Mouse (Mus musculus): Measurements from ENCODE around the gene Surf6. TPM values are rescaled to one million over a fixed set of nuclear protein-coding genes. Genes with fewer than 3 reads are reported as not detected.
"Not testable (repeated sequence)": the region's sequence is repeated elsewhere in the genome, so short reads cannot be mapped to it uniquely, and the experiment has no call there.

Surf6 gene
- polyA plus RNA-seq, 1 experiment from 2014 or later, result 25.2 TPM

DNA sequence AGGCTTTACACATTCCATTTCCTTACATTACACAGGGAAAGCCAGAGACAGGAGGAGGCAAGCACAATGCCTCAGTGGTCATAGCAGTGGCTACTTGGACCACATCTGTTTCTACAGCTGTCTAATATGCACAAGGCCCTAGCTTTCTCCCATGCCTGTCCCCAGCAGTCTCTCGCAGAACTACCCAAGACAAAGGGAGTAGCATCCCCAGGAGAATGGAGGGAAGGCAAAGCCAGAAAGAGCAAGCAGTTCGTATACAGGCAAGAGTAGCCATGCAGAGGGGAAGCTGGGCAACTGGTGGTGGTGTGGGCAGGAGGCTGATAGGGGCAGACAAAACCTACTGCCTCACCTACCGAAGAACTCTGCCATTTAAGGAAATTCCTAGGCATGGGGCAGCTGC, 3.8 kb upstream of the Surf6 start:
- TF ChIP-seq CTCF (IDR thresholded peaks at IDR 0.05), result no peak
- ATAC-seq (no peak), DNase-seq (ENCODE audit: low read depth, low spot score) (no peak)
- in situ Hi-C loops (cut with MboI; ENCODE audit: low pct_unique_long_range_greater_than_20kb), result loop anchor here (25.0 kb wide), 1 partner anchor 469 kb away; the partner anchor contains the start of gene Sec16a
- POLR2A ChIA-PET, result no interaction called here
- H3K27me3 ChIP-seq, result no peaks in the 10 kb centered on the region
- CTCF ChIA-PET, result interaction anchor here (1.1 to 4.0 kb wide), 8 partner anchors 12 to 331 kb away, joined by 3 to 22 read pairs (median 4); no protein-coding TSS in a partner anchor

DNA sequence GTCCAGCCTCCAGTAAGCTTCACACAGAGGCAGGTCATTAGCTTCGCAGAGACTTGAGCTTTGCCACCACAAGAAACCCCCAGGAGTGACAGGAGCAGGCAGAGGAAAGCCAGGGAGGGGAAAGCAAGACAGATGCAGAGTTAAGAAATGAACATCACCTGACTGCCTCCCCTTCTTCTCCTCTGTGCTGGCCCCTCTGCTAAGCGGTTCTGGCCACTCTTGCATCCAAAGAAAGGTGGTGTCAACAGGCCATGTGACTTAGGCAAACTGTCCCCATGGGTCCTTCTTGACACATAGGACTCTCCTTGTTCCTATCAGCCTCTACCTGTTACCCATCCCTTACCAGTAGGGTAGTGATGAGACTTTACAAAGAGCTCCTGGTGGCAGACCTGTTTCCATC, 3.3 kb upstream of the Surf6 start:
- DNase-seq (ENCODE audit: low read depth, low spot score), result no peak
- CTCF ChIA-PET, result interaction anchor here (1.2 to 4.0 kb wide), 3 partner anchors 133 to 296 kb away, joined by 3 to 22 read pairs (median 4); no protein-coding TSS in a partner anchor
- POLR2A ChIA-PET, result no interaction called here
- no peaks in the 10 kb centered on the region for H3K27me3 ChIP-seq
- ATAC-seq, result no peak
- no peak for TF ChIP-seq CTCF (IDR thresholded peaks at IDR 0.05)
- in situ Hi-C loops (cut with MboI; ENCODE audit: low pct_unique_long_range_greater_than_20kb), result loop anchor here (25.0 kb wide), 1 partner anchor 469 kb away; the partner anchor contains the start of gene Sec16a

DNA sequence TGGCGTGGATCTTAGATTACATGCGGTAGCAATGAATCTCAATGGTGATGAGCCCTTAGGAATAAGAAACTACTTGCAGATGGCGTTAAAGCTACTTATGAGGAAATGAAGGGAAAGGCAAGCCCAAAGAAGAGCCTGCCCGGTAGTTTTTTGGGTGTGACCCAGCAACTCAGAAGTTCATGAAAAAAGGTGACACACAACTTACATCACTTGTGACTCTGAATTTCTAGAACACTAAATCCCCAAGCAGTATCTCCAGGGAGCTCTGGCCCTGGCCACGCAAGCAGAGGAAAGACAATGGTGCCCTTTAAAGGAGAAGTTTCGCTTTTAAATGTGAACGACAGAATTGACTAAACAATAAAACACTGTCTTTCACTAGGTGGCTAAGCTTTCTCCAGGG, 632 bp upstream of the Surf6 start:
- ChIA-PET CTCF (interaction anchor here (1.2 to 2.4 kb wide), 3 partner anchors 14 to 256 kb away, joined by 3 to 11 read pairs (median 3); no protein-coding TSS in a partner anchor), POLR2A (interaction anchor here (2.0 kb wide), 1 partner anchor 9 kb away, joined by 10 read pairs; no protein-coding TSS in a partner anchor)
- DNase-seq (ENCODE audit: low read depth, low spot score) (no peak), ATAC-seq (no peak)
- in situ Hi-C loops (cut with MboI; ENCODE audit: low pct_unique_long_range_greater_than_20kb), result loop anchor here (25.0 kb wide), 1 partner anchor 466 kb away; the partner anchor contains the start of gene Sec16a
- H3K27me3 ChIP-seq, result no peaks in the 10 kb centered on the region
- TF ChIP-seq CTCF (IDR thresholded peaks at IDR 0.05), result no peak

DNA sequence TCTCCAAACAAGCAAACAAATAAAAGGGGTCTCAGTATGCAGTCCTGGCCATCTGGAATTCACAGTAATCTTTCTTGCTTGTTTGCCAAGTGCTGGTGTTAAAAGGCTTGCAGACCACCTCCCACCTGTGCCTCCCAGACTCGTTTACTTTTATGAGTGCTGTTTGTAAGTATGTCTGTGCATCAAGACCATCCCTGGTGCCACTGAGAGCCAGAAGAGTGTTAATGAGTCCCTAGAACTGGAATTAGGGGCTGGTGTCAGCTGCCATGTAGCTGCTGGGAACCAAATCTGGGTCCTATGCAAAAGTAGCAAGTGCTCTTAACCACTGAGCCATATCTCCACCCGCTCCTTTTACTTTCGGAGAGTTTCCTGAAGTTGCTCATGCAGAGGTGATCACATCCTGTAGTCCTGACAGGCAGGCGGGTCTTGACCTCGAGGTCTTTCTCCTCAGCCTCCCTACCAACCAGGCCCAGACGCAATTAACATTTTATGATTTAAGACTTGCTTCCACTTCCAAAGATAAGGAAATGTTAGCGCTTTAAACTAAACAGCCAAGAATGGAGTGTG, 762 bp downstream of the Surf6 start:
- in situ Hi-C loops (cut with MboI; ENCODE audit: low pct_unique_long_range_greater_than_20kb), result loop anchor here (25.0 kb wide), 1 partner anchor 465 kb away; the partner anchor contains the start of gene Sec16a
- H3K27me3 ChIP-seq, result no peaks in the 10 kb centered on the region
- TF ChIP-seq CTCF (IDR thresholded peaks at IDR 0.05), result no peak
- ATAC-seq, result no peak
- DNase-seq (ENCODE audit: low read depth, low spot score), result no peak
- POLR2A ChIA-PET, result interaction anchor here (2.0 kb wide), 1 partner anchor 10 kb away, joined by 10 read pairs; no protein-coding TSS in a partner anchor
- CTCF ChIA-PET, result interaction anchor here (2.4 kb wide), 1 partner anchor 255 kb away, joined by 11 read pairs; no protein-coding TSS in a partner anchor

DNA sequence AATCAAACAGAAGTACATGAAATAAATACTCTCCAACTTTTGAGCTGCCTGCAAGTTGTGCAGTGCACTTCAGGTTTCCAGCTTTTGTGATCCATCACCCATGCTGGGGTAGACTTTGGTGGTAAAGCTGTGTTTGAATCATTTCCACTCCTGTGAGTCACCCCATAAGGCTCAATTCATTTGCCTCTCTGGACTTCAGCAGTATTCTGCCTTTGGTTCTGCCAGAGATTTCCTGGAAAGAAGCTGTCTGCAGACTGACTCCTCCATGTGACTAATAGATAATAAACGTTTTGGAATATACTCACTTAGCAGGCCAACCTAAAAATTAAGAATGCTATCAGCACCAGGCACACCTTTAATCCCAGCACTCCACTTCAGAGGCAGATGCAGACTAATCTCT, 1.9 kb downstream of the Surf6 start:
- ChIA-PET POLR2A (no interaction called here), CTCF (interaction anchor here (3.2 kb wide), 1 partner anchor 254 kb away, joined by 13 read pairs; no protein-coding TSS in a partner anchor)
- no peak for DNase-seq (ENCODE audit: low read depth, low spot score)
- in situ Hi-C loops (cut with MboI; ENCODE audit: low pct_unique_long_range_greater_than_20kb), result loop anchor here (25.0 kb wide), 1 partner anchor 463 kb away; the partner anchor contains the start of gene Sec16a
- ATAC-seq, result no peak
- no peak for TF ChIP-seq CTCF (IDR thresholded peaks at IDR 0.05)
- no peaks in the 10 kb centered on the region for H3K27me3 ChIP-seq

DNA sequence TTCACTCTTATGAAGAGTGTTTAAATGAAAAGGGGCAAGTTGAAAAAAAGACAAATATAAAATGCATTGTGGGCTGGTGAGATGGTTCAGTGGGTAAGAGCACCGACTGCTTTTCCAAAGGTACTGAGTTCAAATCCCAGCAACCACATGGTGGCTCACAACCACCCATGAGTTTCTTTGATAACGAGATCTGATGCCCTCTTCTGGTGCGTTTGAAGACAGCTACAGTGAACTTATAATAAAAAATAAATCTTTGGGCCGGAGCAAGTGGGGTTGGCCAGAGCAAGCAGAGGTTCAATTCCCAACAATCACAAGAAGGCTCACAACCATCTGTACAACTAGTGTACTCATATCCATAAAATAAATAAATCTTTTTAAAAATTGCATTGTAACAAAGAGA, 6.8 kb downstream of the Surf6 start:
- no peak for ATAC-seq
- no peak for TF ChIP-seq CTCF (IDR thresholded peaks at IDR 0.05)
- H3K27me3 ChIP-seq, result no peaks in the 10 kb centered on the region
- CTCF ChIA-PET, result interaction anchor here (1.3 kb wide), 1 partner anchor 48 kb away, joined by 3 read pairs; no protein-coding TSS in a partner anchor
- no peak for DNase-seq (ENCODE audit: low read depth, low spot score)
- POLR2A ChIA-PET, result no interaction called here
- in situ Hi-C loops (cut with MboI; ENCODE audit: low pct_unique_long_range_greater_than_20kb), result loop anchor here (5.0 kb wide), 1 partner anchor 244 kb away; no protein-coding TSS in a partner anchor

DNA sequence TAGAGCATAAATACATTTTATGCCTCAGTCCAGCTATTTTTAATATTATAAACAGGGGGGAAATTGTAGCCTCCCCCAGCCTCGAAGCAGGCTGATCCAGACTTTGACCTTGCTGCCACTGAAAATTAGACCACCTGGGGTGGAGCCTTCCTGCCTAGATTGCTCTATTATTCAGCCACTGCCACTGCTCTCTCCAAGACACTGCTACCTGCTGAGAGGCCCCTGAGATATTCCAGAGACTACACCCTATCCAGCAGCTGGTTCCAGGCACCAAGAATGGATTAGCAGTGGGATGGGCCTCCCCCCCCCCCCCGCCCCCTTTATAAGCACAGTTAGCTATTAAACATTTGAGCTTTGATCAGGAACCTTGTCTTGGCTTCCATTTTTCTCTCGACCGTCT, 16.5 kb downstream of the Surf6 start:
- CTCF ChIA-PET; POLR2A ChIA-PET; H3K27me3 ChIP-seq; DNase-seq (ENCODE audit: low read depth, low spot score); ATAC-seq; in situ Hi-C loops (cut with MboI; ENCODE audit: low pct_unique_long_range_greater_than_20kb): not testable (repeated sequence)

DNA sequence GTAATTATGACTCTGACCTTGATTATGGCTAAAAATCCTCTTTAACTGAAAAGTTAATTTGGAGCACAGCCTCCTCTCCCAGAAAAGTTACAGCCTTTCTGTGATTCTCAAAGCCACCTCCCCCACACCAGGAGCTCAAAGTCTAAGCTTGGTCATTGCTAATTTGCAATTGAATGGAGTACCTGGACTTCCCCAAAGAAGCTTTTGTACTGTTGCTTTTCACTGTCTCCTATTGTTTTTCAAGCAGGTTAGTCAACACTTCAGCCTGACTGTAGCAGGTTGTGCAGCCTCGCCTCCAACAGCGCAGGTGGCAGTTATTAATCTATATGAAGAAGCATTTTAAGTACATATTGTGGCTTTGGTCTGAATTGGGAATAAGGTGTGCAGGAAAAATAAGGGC, 17.1 kb downstream of the Surf6 start:
- POLR2A ChIA-PET; CTCF ChIA-PET; in situ Hi-C loops (cut with MboI; ENCODE audit: low pct_unique_long_range_greater_than_20kb); DNase-seq (ENCODE audit: low read depth, low spot score); H3K27me3 ChIP-seq; ATAC-seq: not testable (repeated sequence)

DNA sequence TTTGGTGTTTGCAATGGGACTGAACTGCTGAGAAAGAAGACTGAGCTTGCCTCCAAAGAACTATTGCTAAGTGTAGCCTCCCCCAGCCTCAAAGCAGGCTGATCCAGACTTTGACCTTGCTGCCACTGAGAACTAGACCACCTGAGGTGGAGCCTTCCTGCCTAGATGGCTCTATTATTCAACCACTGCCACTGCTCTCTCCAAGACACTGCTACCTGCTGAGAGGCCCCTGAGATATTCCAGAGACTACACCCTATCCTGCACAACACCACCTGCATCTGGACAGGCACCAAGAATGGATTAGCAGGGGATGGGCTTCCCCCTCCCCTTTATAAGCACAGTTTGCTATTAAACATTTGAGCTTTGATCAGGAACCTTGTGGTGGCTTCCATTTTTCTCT, 24.1 kb downstream of the Surf6 start:
- in situ Hi-C loops (cut with MboI; ENCODE audit: low pct_unique_long_range_greater_than_20kb), result no loop called here

DNA sequence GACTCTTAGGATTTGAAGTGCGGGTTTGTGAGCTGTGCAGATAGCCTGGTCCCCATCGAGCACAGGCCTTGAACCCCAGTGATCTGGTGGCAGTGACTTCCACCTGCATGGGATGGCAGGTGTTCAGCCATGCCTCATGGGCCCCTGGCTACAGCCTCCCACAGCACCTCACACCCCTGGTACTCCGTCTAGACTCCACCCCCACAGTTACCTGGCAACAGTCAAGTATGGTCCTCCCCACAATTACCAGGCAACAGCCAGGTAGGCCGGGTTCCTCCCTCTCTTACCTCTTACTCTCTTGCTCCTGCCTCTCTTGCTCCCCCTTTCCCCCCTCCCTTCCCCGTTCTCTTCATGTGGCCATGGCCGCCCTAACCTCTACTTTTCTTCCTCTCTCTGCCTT, 32.0 kb downstream of the Surf6 start:
- ATAC-seq (no peak), DNase-seq (ENCODE audit: low read depth, low spot score) (no peak)
- no peak for TF ChIP-seq CTCF (IDR thresholded peaks at IDR 0.05)
- peaks cover 54% of the 10 kb centered on the region for H3K27me3 ChIP-seq
- CTCF ChIA-PET, result no interaction called here
- POLR2A ChIA-PET, result no interaction called here
- in situ Hi-C loops (cut with MboI; ENCODE audit: low pct_unique_long_range_greater_than_20kb), result no loop called here

More for the DNA sequence above, 24.1 kb downstream of the Surf6 start:
- H3K27me3 ChIP-seq, result peaks cover 14% of the 10 kb centered on the region
- ChIA-PET POLR2A (no interaction called here), CTCF (no interaction called here)
- TF ChIP-seq CTCF (IDR thresholded peaks at IDR 0.05), result no peak
- no peak for DNase-seq (ENCODE audit: low read depth, low spot score)
- no peak for ATAC-seq

DNA sequence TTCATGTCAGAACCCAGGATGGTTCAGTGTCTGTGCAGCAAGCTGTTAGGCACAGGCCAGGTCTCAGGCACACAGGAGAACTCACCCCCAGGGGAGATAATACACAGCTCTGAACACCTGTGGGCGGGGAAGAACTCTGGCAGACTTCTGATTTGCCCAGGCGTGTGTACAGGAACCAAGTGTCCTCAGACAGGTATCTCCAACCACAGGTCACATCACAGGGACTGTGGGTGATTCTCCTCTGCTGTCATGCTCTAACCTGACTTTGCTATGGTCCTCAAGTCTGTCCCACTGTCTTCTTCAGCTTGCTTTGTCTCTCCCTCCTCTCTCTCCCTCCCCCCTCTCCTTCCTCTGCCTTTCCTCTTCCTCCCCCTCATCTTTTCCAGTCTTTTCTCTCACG, 37.8 kb downstream of the Surf6 start, which contains the start of gene Abo:
Gene Abo, minus strand, starts transcription at position 101 of the 400 bp plus-strand sequence.
- POLR2A ChIA-PET, result no interaction called here
- ATAC-seq (no peak), DNase-seq (ENCODE audit: low read depth, low spot score) (no peak)
- CTCF ChIA-PET, result interaction anchor here (1.6 kb wide), 1 partner anchor 218 kb away, joined by 4 read pairs; no protein-coding TSS in a partner anchor
- in situ Hi-C loops (cut with MboI; ENCODE audit: low pct_unique_long_range_greater_than_20kb), result no loop called here
- H3K27me3 ChIP-seq, result peaks cover 79% of the 10 kb centered on the region
- TF ChIP-seq CTCF (IDR thresholded peaks at IDR 0.05), result no peak
